Mouse (Mus musculus) cortical plate, adult 2 months (tissue): Measurements from ENCODE around the gene Zbtb9. TPM values are rescaled to one million over a fixed set of nuclear protein-coding genes. Genes with fewer than 3 reads are reported as not detected.

Source experiments
- H3K27ac ChIP-seq: fragments of 200-500 bp; 2 replicates; pipeline ENCODE4 v1.5.1; 2012; ENCODE audit warnings: low read length, control low read depth, inconsistent platforms; ENCODE audit not compliant: insufficient read depth
- H3K4me1 ChIP-seq: fragments of 200-500 bp; 2 replicates; pipeline ENCODE4 v1.6.1; 2011; ENCODE audit warnings: low read length; ENCODE audit not compliant: control insufficient read depth, insufficient read depth
- H3K4me3 ChIP-seq: fragments of 200-500 bp; 2 replicates; pipeline ENCODE4 v1.5.1; 2011; ENCODE audit warnings: mild to moderate bottlenecking, low read length, control low read depth; ENCODE audit not compliant: insufficient read depth
- CTCF ChIP-seq: fragments of 200-500 bp; IDR thresholded peaks from 2 replicates; pipeline ENCODE4 v1.5.1; 2011; ENCODE audit warnings: mild to moderate bottlenecking, control low read depth, low read length; ENCODE audit not compliant: insufficient read depth; ENCODE audit errors: extremely low read depth
- POLR2A ChIP-seq: fragments of 200-500 bp; IDR thresholded peaks from 2 replicates; pipeline ENCODE4 v1.6.1; 2011; ENCODE audit warnings: mild to moderate bottlenecking, low read length, control low read depth; ENCODE audit not compliant: insufficient read depth; ENCODE audit errors: extremely low read depth
- polyA plus RNA-seq: library from polyadenylated mRNA; depleted of rRNA; stranded (reverse); fragments of >200 nt; gene quantifications from 2 replicates; pipeline ENCODE4 v1.2.3, GENCODE M21; 2012

The Zbtb9 gene
- polyA plus RNA-seq, 1 experiment: 13.9 TPM

- Histone ChIP-seq H3K4me1 (no peaks in the 10 kb centered on the region), H3K27ac (no peak overlapping the region), H3K4me3 (no peak overlapping the region)
- TF ChIP-seq POLR2A (no peak), CTCF (peak; percentile 95)
These were observed 59.9 kb downstream of the Zbtb9 start for GRCm38 (mm10) chr17:27032869-27033268.

GRCm38 (mm10) chr17:27036465-27036864 is 63.5 kb downstream of the Zbtb9 start:
- H3K4me3 ChIP-seq: no peak overlapping the region
- no peak overlapping the region for H3K27ac ChIP-seq
- no peaks in the 10 kb centered on the region for H3K4me1 ChIP-seq
- TF ChIP-seq CTCF: no peak
- no peak for TF ChIP-seq POLR2A

GRCm38 (mm10) chr17:27038335-27039050 is 65.5 kb downstream of the Zbtb9 start:
- TF ChIP-seq POLR2A: no peak
- no peak for TF ChIP-seq CTCF
- H3K4me1 ChIP-seq: no peaks in the 10 kb centered on the region
- H3K4me3 ChIP-seq: no peak overlapping the region
- no peak overlapping the region for H3K27ac ChIP-seq

GRCm38 (mm10) chr17:27039432-27040102 is 66.6 kb downstream of the Zbtb9 start:
- TF ChIP-seq POLR2A: no peak
- TF ChIP-seq CTCF: no peak
- Histone ChIP-seq H3K27ac (no peak overlapping the region), H3K4me1 (no peaks in the 10 kb centered on the region), H3K4me3 (no peak overlapping the region)

- no peaks in the 10 kb centered on the region for H3K4me1 ChIP-seq
- H3K4me3 ChIP-seq: no peak overlapping the region
- no peak overlapping the region for H3K27ac ChIP-seq
- TF ChIP-seq POLR2A (no peak), CTCF (no peak)
These were observed 67.5 kb downstream of the Zbtb9 start for GRCm38 (mm10) chr17:27040304-27041045.

GRCm38 (mm10) chr17:27041046-27041786 is 68.2 kb downstream of the Zbtb9 start:
- no peaks in the 10 kb centered on the region for H3K4me1 ChIP-seq
- TF ChIP-seq CTCF: no peak
- TF ChIP-seq POLR2A: no peak
- no peak overlapping the region for H3K4me3 ChIP-seq
- no peak overlapping the region for H3K27ac ChIP-seq

GRCm38 (mm10) chr17:27041787-27042055 is 68.8 kb downstream of the Zbtb9 start:
- Histone ChIP-seq H3K4me3 (no peak overlapping the region), H3K4me1 (no peaks in the 10 kb centered on the region), H3K27ac (no peak overlapping the region)
- TF ChIP-seq POLR2A (no peak), CTCF (no peak)

- Histone ChIP-seq H3K27ac (no peak overlapping the region), H3K4me3 (no peak overlapping the region), H3K4me1 (no peaks in the 10 kb centered on the region)
- TF ChIP-seq POLR2A: no peak
- no peak for TF ChIP-seq CTCF
These were observed 69.9 kb downstream of the Zbtb9 start for GRCm38 (mm10) chr17:27042840-27043239.

- no peak overlapping the region for H3K27ac ChIP-seq
- H3K4me1 ChIP-seq: no peaks in the 10 kb centered on the region
- no peak overlapping the region for H3K4me3 ChIP-seq
- no peak for TF ChIP-seq POLR2A
- no peak for TF ChIP-seq CTCF
These were observed 72.2 kb downstream of the Zbtb9 start for GRCm38 (mm10) chr17:27045164-27045563.
